Mouse (Mus musculus): ENCODE results near the gene Mb.

DNA sequence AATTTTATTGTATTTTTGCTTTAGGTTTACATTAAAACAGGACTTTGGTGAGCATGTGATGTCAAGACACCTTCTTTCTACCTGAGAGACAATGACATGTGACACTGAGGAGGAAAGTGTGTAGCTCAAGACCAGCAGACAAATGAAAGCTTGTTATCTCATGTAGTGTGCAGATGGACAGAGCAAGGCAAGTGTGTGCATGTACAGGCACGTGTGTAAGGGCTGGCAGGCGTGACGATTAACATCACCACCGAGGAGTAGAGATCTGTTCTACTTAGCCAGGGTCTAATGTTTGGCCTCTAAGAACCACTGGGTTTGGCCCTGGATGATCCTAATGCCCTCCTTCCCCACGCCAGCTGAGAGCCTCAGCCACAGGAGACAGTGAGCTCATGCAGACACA lies 40.1 kb upstream of the Mb start:
- TF ChIP-seq CTCF (IDR thresholded peaks at IDR 0.05) (no peak), EP300 (IDR thresholded peaks at IDR 0.05) (no peak)

All from lung, postnatal 0 days (tissue).